Mouse (Mus musculus) erythroblast, embryonic 14.5 days (primary cell): ENCODE measurements around the gene Fblim1. TPM values are rescaled to one million over a fixed set of nuclear protein-coding genes. Genes with fewer than 3 reads are reported as not detected.

Experiments
- H3K27me3 ChIP-seq: 2 replicates; pipeline ENCODE4 v1.6.1; 2012; ENCODE audit warnings: inconsistent platforms; ENCODE audit not compliant: control insufficient read depth
- H3K36me3 ChIP-seq: 2 replicates; pipeline ENCODE4 v1.6.1; 2012; ENCODE audit warnings: mild to moderate bottlenecking, inconsistent platforms; ENCODE audit not compliant: control insufficient read depth
- H3K4me1 ChIP-seq: 2 replicates; pipeline ENCODE4 v1.6.1; 2012; ENCODE audit warnings: inconsistent platforms; ENCODE audit not compliant: control insufficient read depth
- H3K4me3 ChIP-seq: replicated peaks from 2 replicates; pipeline ENCODE3; 2012; ENCODE audit warnings: moderate library complexity, mild to moderate bottlenecking, inconsistent platforms
- H3K9me3 ChIP-seq: 2 replicates; pipeline ENCODE4 v1.6.1; 2012; ENCODE audit warnings: low read length, inconsistent platforms, mixed read lengths; ENCODE audit not compliant: control insufficient read depth
- GATA1 ChIP-seq: IDR thresholded peaks from 2 replicates; pipeline ENCODE4 v1.6.1; 2012; ENCODE audit warnings: low read length, inconsistent platforms, mixed read lengths
- TAL1 ChIP-seq: IDR thresholded peaks from 3 replicates; pipeline ENCODE4 v1.6.1; 2012; ENCODE audit warnings: low read length, inconsistent platforms, mixed read lengths
- polyA plus RNA-seq: library from polyadenylated mRNA; stranded (reverse); fragments of >175 nt; gene quantifications from 2 replicates; pipeline ENCODE4 v1.2.3, GENCODE M21; 2012

Gene Fblim1
- polyA plus RNA-seq, 1 experiment, result 0.02 TPM

DNA sequence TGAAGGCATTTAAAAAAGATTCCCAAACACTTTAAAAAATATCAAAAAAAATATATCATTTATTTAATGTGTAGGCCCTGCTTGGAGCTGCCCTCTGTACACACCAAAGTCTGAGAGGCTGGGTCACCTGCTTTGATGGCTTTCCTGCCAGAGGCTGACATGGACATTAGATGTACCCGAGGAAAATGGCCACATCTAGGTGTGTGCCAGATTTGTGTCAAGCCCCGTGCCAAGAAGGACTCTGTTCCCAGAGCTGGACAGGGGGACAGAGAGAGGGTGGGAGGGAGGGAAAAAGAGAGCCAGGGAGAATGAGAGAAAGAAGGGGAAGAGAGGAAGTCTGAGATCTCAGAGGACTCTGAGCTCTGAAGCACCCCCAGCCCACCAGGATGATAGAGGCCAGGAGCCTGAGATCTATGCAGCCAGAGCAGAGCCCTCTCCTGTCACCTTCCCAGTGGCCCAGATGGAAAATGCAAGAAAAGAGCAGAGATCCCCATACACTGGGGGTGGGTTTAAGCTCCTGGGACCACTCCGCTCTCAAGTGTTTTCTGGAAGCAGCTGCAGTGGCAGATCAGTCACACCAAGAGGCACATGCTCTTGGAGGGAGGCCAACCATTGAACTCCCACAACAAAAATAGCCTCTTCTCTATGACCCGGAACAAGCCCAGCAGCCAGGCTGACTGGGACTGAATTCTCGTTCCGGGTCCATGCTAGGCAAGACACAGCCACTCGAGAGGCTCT is 37.4 kb upstream of the Fblim1 start:
- H3K27me3 ChIP-seq, result no peaks in the 10 kb centered on the region
- H3K4me1 ChIP-seq, result peaks cover 11% of the 10 kb centered on the region
- H3K4me3 ChIP-seq, result no peak overlapping the region
- no peaks in the 10 kb centered on the region for H3K9me3 ChIP-seq
- TF ChIP-seq GATA1 (no peak), TAL1 (no peak)
- peaks cover 37% of the 10 kb centered on the region for H3K36me3 ChIP-seq

DNA sequence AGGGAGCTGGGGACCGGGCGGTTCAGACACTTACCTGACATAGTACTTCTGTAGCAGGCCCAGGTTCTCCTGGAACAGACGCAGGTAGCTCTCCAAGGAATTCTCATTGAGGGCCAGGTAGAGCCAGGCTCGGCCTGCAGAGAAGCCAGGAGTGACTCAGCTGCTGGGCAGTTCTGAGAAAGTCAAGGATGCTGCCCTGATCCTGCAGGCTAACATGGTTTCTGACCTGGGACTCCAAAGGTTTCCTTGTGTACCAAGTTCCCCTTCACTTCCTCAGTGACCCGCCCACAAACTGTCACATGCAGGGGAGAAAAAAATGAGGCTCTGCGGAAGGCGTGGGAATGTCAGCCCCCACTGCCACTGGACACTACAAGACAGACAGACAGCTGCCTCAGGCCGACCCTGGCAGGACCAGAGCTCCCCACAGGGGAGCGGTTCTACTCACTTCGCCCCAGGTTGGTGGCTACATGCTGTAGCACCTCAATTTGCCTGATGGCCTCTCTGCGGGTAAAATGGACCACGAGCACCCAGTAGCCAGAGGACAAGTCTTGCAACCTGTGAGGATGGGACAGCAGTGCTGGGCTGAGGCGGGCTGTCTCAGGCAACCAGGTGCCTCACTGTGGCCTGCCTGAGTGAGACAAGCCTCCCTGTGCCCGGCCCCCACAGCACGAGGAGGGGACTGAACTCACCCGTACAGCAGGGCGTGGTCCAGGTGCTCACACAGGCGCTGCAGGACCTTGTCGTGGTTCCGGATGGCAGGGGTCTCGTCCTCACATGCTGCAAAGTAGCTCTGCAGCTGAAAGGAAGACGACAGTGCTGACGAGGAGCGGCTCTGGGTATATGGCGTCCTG is 36.3 kb upstream of the Fblim1 start:
- Histone ChIP-seq H3K27me3 (no peaks in the 10 kb centered on the region), H3K36me3 (peaks cover 43% of the 10 kb centered on the region), H3K4me1 (peaks cover 11% of the 10 kb centered on the region), H3K4me3 (no peak overlapping the region), H3K9me3 (no peaks in the 10 kb centered on the region)
- TF ChIP-seq GATA1 (no peak), TAL1 (no peak)

DNA sequence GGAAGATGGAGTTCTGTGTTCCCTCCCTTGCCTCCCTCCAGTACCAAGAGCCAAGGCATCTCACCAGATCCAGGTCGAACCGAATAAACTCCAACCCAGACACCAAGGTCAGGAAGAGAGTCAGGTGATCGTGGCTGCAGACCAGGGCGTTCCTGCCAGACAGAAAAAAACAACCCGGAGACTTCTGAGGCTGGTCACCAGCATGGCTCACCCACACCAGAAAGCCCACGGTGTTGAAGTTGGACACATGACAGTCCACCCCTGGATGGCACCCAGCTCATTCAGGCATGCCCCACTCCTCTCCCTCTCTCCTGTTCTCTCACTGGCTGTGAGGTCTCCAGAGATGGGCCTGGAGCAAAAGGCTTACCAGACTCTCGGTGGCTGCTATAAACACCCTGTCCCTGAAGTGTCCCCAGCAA is 35.5 kb upstream of the Fblim1 start:
- peaks cover 11% of the 10 kb centered on the region for H3K4me1 ChIP-seq
- TF ChIP-seq GATA1 (no peak), TAL1 (no peak)
- no peaks in the 10 kb centered on the region for H3K27me3 ChIP-seq
- H3K9me3 ChIP-seq, result no peaks in the 10 kb centered on the region
- peaks cover 49% of the 10 kb centered on the region for H3K36me3 ChIP-seq
- H3K4me3 ChIP-seq, result no peak overlapping the region

DNA sequence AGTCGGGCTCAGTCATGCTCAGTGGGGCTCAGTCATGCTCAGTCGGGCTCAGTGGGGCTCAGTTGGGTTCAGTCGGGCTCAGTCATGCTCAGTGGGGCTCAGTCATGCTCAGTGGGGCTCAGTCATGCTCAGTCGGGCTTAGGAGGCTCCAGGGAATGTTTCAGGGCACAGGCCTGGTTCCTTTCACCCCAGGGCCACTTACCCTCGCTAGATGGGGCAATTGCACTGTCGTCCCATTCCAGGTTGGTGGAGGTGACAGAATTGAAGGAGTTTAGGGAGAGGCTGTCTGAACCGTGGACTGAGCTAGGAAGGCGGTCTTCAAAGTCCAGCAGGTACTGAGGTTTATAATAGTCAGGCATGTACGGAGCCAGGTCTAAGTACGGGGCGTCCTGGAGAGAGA is 33.6 kb upstream of the Fblim1 start:
- H3K4me1 ChIP-seq, result peaks cover 11% of the 10 kb centered on the region
- no peak overlapping the region for H3K4me3 ChIP-seq
- no peaks in the 10 kb centered on the region for H3K27me3 ChIP-seq
- H3K36me3 ChIP-seq, result peaks cover 51% of the 10 kb centered on the region
- TF ChIP-seq TAL1 (no peak), GATA1 (no peak)
- H3K9me3 ChIP-seq, result no peaks in the 10 kb centered on the region

DNA sequence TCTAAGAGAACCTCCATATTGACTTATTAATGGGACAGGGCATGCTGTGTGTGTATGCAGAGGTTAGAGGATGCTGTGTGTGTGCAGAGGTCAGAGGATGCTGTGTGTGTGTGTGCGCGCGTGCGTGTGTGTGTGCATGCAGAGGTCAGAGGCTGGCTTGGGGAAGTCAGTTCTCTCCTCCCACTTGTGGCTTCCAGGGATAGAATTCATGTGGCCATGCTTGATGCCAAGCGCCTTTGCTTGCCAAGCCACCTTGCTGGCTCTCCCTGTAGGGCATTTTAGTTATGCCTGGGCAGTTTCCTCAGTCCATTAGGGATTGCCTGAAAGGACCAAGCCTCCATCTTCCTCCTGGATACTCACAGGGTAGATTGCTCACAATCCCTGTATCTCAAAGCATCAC is 30.8 kb upstream of the Fblim1 start:
- H3K9me3 ChIP-seq, result no peaks in the 10 kb centered on the region; the same call in 1 of the 2 replicates
- H3K4me3 ChIP-seq, result no peak overlapping the region
- H3K27me3 ChIP-seq, result no peaks in the 10 kb centered on the region
- TF ChIP-seq GATA1 (no peak), TAL1 (no peak)
- H3K36me3 ChIP-seq, result peaks cover 65% of the 10 kb centered on the region
- peaks cover 8% of the 10 kb centered on the region for H3K4me1 ChIP-seq

DNA sequence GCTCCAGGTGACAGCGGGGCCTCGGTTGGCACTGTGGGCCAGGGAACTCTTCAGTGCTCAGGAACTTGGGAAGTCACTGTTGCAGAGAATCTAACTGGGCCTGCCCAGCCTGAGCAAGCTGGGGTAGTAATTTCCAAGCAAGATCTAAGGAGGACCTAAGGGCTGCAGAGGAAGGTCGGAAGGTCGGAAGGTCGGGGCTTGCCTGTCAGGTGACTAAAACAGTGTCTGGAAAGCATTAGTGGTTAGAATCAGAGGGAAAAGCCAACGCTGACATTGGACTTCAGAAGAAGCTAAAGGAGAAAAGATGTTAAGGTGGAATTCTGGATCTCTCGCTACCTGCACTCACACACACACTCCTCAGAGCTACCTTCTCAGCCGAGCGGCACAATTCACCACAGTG is 30.1 kb upstream of the Fblim1 start:
- Histone ChIP-seq H3K9me3 (peaks cover 4% of the 10 kb centered on the region), H3K36me3 (peaks cover 65% of the 10 kb centered on the region), H3K27me3 (no peaks in the 10 kb centered on the region), H3K4me3 (no peak overlapping the region), H3K4me1 (peaks cover 2% of the 10 kb centered on the region)
- no peak for TF ChIP-seq GATA1
- TF ChIP-seq TAL1, result no peak

DNA sequence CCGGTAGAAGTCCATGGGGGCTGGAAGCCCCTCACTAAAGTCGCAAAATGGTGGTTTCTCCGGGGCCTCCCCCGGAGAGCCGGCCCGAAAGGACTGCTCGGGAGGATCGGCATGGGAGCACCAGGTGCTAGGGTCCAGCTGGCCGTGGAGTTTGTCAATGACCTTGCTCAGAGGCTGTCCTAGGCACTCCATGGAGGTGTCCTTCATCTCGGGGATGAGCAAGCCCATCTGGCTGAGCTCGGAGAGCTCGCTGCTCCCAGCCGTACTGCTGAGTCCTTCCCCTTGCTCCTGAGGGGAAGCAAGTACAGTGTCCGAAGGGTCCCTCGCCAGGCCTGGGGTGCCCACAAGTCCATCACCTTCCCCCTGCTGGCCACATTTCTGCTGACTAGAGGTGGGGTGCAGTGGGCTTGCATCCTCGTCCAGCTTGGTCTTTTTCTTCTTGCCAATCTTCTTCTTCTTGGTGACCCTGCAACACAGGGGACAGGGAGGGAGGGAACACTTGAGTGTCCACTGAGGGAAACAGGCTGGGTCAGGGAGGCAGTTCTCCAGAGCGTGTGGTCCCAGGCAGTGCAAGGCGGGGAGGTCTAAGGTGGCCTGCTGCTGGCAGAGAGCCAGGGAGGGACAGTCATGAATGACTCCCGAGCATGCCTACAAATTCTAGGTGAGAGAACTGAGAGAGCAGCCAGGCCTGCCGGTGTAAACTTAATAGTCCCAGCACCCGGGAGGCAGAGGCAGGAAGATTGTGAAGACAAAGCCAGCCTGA is 26.4 kb upstream of the Fblim1 start:
- Histone ChIP-seq H3K9me3 (peaks cover 4% of the 10 kb centered on the region), H3K36me3 (peaks cover 77% of the 10 kb centered on the region), H3K4me3 (no peak overlapping the region), H3K4me1 (no peaks in the 10 kb centered on the region), H3K27me3 (no peaks in the 10 kb centered on the region)
- TF ChIP-seq TAL1 (no peak), GATA1 (no peak)

DNA sequence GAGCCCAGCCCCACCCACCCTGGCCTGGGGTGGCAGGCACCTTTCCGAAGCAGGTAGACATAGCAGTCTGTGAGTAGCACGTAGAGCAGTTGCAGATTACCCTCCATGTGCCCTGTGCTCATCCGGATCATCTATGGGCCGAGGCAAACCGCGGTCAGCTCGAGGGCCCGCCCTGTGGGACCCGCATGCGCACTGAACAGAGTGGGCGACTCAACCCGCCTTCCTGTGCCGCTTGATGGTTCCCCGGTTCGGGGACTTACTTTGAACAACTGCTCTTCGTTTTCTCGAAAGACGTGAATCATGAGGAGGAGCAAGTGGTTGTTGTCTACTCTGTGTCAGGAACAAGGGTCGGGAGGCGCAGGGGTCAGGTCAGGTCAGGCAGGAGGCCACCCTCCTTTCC is 25.4 kb upstream of the Fblim1 start:
- no peaks in the 10 kb centered on the region for H3K4me1 ChIP-seq
- TF ChIP-seq TAL1 (no peak), GATA1 (no peak)
- H3K4me3 ChIP-seq, result no peak overlapping the region
- H3K27me3 ChIP-seq, result no peaks in the 10 kb centered on the region
- H3K9me3 ChIP-seq, result peaks cover 4% of the 10 kb centered on the region
- peaks cover 75% of the 10 kb centered on the region for H3K36me3 ChIP-seq

DNA sequence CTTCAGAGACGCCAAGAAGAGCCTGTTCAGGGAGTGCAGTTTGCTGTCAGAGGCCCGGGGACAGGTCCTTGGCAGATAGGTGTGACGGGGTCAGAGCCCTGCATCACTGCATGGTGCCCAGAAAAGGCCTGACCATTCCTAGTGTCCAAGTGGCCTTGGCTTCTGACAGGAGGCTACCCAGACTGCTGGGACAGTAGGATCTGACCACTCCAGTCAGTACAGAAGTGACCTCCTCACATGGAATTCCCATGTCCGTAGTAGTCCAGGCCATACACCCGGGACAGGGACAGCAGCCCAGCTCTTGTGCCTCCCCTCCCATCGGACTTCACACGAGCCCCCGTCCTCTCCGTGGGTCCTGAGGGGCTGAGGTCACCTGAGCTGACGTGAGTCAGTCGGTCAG is 24.1 kb upstream of the Fblim1 start:
- no peak for TF ChIP-seq TAL1
- no peak for TF ChIP-seq GATA1
- Histone ChIP-seq H3K9me3 (peaks cover 4% of the 10 kb centered on the region), H3K4me3 (no peak overlapping the region), H3K36me3 (peaks cover 76% of the 10 kb centered on the region), H3K4me1 (no peaks in the 10 kb centered on the region), H3K27me3 (no peaks in the 10 kb centered on the region)
